Mouse (Mus musculus): ENCODE data around the gene Igfbp5.

DNA sequence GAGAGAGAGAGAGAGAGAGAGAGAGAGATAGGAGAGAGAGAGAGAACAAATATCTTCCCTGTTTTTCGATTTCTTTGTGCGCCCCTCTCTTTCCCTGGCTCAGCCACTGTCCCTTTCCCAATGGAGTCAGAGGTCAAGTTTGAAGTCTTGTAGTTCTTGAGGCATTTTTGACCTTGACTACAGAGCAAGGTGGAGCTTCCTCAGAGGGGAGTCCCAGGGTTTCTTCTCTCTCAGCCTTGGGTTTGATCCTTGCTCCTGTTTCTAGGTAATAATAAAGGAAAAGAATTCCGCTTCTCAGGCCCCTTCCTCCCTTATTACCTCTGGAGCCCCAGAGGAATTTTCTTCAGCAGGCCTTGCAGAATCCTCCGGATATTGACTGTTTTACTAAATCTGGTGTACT, 48.8 kb downstream of the Igfbp5 start:
- no peak for TF ChIP-seq CTCF (IDR thresholded peaks at IDR 0.05; ENCODE audit: low read depth)
- TF ChIP-seq EP300 (IDR thresholded peaks at IDR 0.05; ENCODE audit: low read depth) = no peak

Measured in heart, postnatal 0 days (tissue).